Mouse (Mus musculus) lung, adult 2 months (tissue): Measurements from ENCODE around the gene Pold4.

Source experiments
- CTCF ChIP-seq: fragments of 200-500 bp; IDR thresholded peaks from 2 replicates; pipeline ENCODE4 v1.5.1; 2011; ENCODE audit warnings: mild to moderate bottlenecking, low read length, control low read depth; ENCODE audit not compliant: insufficient read depth
- POLR2A ChIP-seq: fragments of 200-500 bp; IDR thresholded peaks from 2 replicates; pipeline ENCODE4 v1.6.1; 2011; ENCODE audit warnings: low read depth, mild to moderate bottlenecking, control low read depth, low read length, borderline replicate concordance; ENCODE audit errors: extremely low read depth

GRCm38 (mm10) chr19:4231253-4232185, at the start of gene Pold4:
- no peak for TF ChIP-seq CTCF
- TF ChIP-seq POLR2A: peak; percentile 93; the same call in 1 of the 2 replicates
